Mouse (Mus musculus): Measurements from ENCODE around the gene Ciz1. TPM values are rescaled to one million over a fixed set of nuclear protein-coding genes. Genes with fewer than 3 reads are reported as not detected.
A peak's percentile ranks its signal among the peaks of the same experiment; 100 is the strongest.

Gene Ciz1
- polyA plus RNA-seq, 1 experiment from 2014 or later: 24.8 TPM

GRCm38 (mm10) chr2:32342039-32342438 is 10.1 kb upstream of the Ciz1 start:
- H3K4me3 ChIP-seq: no peak overlapping the region
- H3K4me1 ChIP-seq: no peaks in the 10 kb centered on the region
- no peak overlapping the region for H3K4me2 ChIP-seq
- H3K9ac ChIP-seq: no peak overlapping the region
- H3K27me3 ChIP-seq (replicated peaks): peaks cover 39% of the 10 kb centered on the region
- ATAC-seq: no peak
- H3K36me3 ChIP-seq: no peaks in the 10 kb centered on the region
- H3K9me3 ChIP-seq (replicated peaks): no peaks in the 10 kb centered on the region
- WGBS (ENCODE audit: insufficient replicate concordance): 73% methylated on average over 4 of the region's 4 CpGs
- H3K27ac ChIP-seq: no peak overlapping the region

- Histone ChIP-seq H3K27me3 (replicated peaks) (peaks cover 37% of the 10 kb centered on the region), H3K4me1 (no peaks in the 10 kb centered on the region), H3K27ac (no peak overlapping the region), H3K9me3 (replicated peaks) (no peaks in the 10 kb centered on the region), H3K4me3 (no peak overlapping the region), H3K36me3 (no peaks in the 10 kb centered on the region), H3K4me2 (no peak overlapping the region), H3K9ac (no peak overlapping the region)
- WGBS (ENCODE audit: insufficient replicate concordance): 60% methylated on average over 6 of the region's 6 CpGs
- ATAC-seq: no peak
Observed at GRCm38 (mm10) chr2:32342539-32343350, 9.4 kb upstream of the Ciz1 start.

- Histone ChIP-seq H3K9me3 (replicated peaks) (no peaks in the 10 kb centered on the region), H3K4me2 (no peak overlapping the region), H3K4me1 (no peaks in the 10 kb centered on the region), H3K27me3 (replicated peaks) (peaks cover 38% of the 10 kb centered on the region), H3K9ac (no peak overlapping the region), H3K36me3 (no peaks in the 10 kb centered on the region), H3K4me3 (no peak overlapping the region), H3K27ac (no peak overlapping the region)
- ATAC-seq: no peak
- 78% methylated on average over 2 of the region's 2 CpGs for WGBS (ENCODE audit: insufficient replicate concordance)
Observed at GRCm38 (mm10) chr2:32343351-32343671, 8.8 kb upstream of the Ciz1 start.

- H3K27me3 ChIP-seq (replicated peaks): peaks cover 45% of the 10 kb centered on the region
- H3K9me3 ChIP-seq (replicated peaks): no peaks in the 10 kb centered on the region
- H3K36me3 ChIP-seq: no peaks in the 10 kb centered on the region
- 56% methylated on average over 10 of the region's 10 CpGs for WGBS (ENCODE audit: insufficient replicate concordance)
- H3K27ac ChIP-seq: no peak overlapping the region
- no peak overlapping the region for H3K4me2 ChIP-seq
- no peak overlapping the region for H3K9ac ChIP-seq
- no peak overlapping the region for H3K4me3 ChIP-seq
- no peaks in the 10 kb centered on the region for H3K4me1 ChIP-seq
- no peak for ATAC-seq
Observed at GRCm38 (mm10) chr2:32344056-32344455, 8.1 kb upstream of the Ciz1 start.

GRCm38 (mm10) chr2:32344598-32345321 is 7.4 kb upstream of the Ciz1 start:
- 61% methylated on average over 14 of the region's 14 CpGs for WGBS (ENCODE audit: insufficient replicate concordance)
- no peak for ATAC-seq
- H3K27ac ChIP-seq: no peak overlapping the region

GRCm38 (mm10) chr2:32347019-32347418 is 5.1 kb upstream of the Ciz1 start:
- H3K27ac ChIP-seq: no peak overlapping the region
- no peak for ATAC-seq
- H3K36me3 ChIP-seq: no peaks in the 10 kb centered on the region
- H3K4me3 ChIP-seq: no peak overlapping the region
- H3K4me2 ChIP-seq: no peak overlapping the region
- no peak overlapping the region for H3K9ac ChIP-seq
- 58% methylated on average over 6 of the region's 6 CpGs for WGBS (ENCODE audit: insufficient replicate concordance)
- peaks cover 1% of the 10 kb centered on the region; the same call in 1 of the 2 replicates for H3K4me1 ChIP-seq
- peaks cover 61% of the 10 kb centered on the region for H3K27me3 ChIP-seq (replicated peaks)
- H3K9me3 ChIP-seq (replicated peaks): no peaks in the 10 kb centered on the region

More at GRCm38 (mm10) chr2:32344598-32345321, 7.4 kb upstream of the Ciz1 start:
- no peak overlapping the region for H3K9ac ChIP-seq
- H3K36me3 ChIP-seq: no peaks in the 10 kb centered on the region
- no peak overlapping the region for H3K4me3 ChIP-seq
- H3K27me3 ChIP-seq (replicated peaks): peaks cover 51% of the 10 kb centered on the region
- H3K9me3 ChIP-seq (replicated peaks): no peaks in the 10 kb centered on the region
- H3K4me2 ChIP-seq: no peak overlapping the region
- no peaks in the 10 kb centered on the region for H3K4me1 ChIP-seq

- Histone ChIP-seq H3K4me2 (no peak overlapping the region), H3K9ac (no peak overlapping the region), H3K27me3 (replicated peaks) (peaks cover 73% of the 10 kb centered on the region), H3K27ac (no peak overlapping the region), H3K4me1 (peaks cover 14% of the 10 kb centered on the region), H3K4me3 (no peak overlapping the region), H3K36me3 (no peaks in the 10 kb centered on the region), H3K9me3 (replicated peaks) (no peaks in the 10 kb centered on the region)
- ATAC-seq: no peak
- WGBS (ENCODE audit: insufficient replicate concordance): 73% methylated on average over 11 of the region's 11 CpGs
Observed at GRCm38 (mm10) chr2:32348311-32348710, 3.8 kb upstream of the Ciz1 start.

GRCm38 (mm10) chr2:32349625-32350255 is 2.4 kb upstream of the Ciz1 start:
- H3K27me3 ChIP-seq (replicated peaks): peaks cover 66% of the 10 kb centered on the region

GRCm38 (mm10) chr2:32350471-32351051 is 1.6 kb upstream of the Ciz1 start:
- ATAC-seq: no peak
- H3K36me3 ChIP-seq: no peaks in the 10 kb centered on the region
- H3K27ac ChIP-seq: no peak overlapping the region
- no peak overlapping the region for H3K4me3 ChIP-seq
- H3K4me2 ChIP-seq: no peak overlapping the region
- H3K27me3 ChIP-seq (replicated peaks): peaks cover 61% of the 10 kb centered on the region
- WGBS (ENCODE audit: insufficient replicate concordance): 32% methylated on average over 13 of the region's 13 CpGs
- no peaks in the 10 kb centered on the region for H3K9me3 ChIP-seq (replicated peaks)
- no peak overlapping the region for H3K9ac ChIP-seq
- H3K4me1 ChIP-seq: peaks cover 26% of the 10 kb centered on the region

More at GRCm38 (mm10) chr2:32349625-32350255, 2.4 kb upstream of the Ciz1 start:
- 48% methylated on average over 8 of the region's 8 CpGs for WGBS (ENCODE audit: insufficient replicate concordance)
- no peak for ATAC-seq
- H3K9me3 ChIP-seq (replicated peaks): no peaks in the 10 kb centered on the region
- H3K4me2 ChIP-seq: no peak overlapping the region
- peaks cover 26% of the 10 kb centered on the region for H3K4me1 ChIP-seq
- H3K27ac ChIP-seq: no peak overlapping the region
- H3K4me3 ChIP-seq: no peak overlapping the region
- H3K9ac ChIP-seq: no peak overlapping the region
- no peaks in the 10 kb centered on the region for H3K36me3 ChIP-seq

GRCm38 (mm10) chr2:32351471-32351961 is 611 bp upstream of the Ciz1 start:
- H3K4me2 ChIP-seq: no peak overlapping the region
- ATAC-seq: no peak; the same call in 1 of the 2 replicates
- peaks cover 26% of the 10 kb centered on the region for H3K4me1 ChIP-seq
- peaks cover 61% of the 10 kb centered on the region for H3K27me3 ChIP-seq (replicated peaks)
- no peaks in the 10 kb centered on the region for H3K36me3 ChIP-seq
- no peak overlapping the region for H3K27ac ChIP-seq
- H3K9me3 ChIP-seq (replicated peaks): no peaks in the 10 kb centered on the region
- H3K4me3 ChIP-seq: 0 out of 2 replicates have a peak overlapping the region, but pooled peaks have one; percentile 56
- no peak overlapping the region for H3K9ac ChIP-seq
- WGBS (ENCODE audit: insufficient replicate concordance): 32% methylated on average over 9 of the region's 9 CpGs

GRCm38 (mm10) chr2:32353007-32353542 is 948 bp downstream of the Ciz1 start, which contains the start of gene Dnm1:
Gene Dnm1, minus strand, starts transcription at chr2:32353338.
- Histone ChIP-seq H3K36me3 (no peaks in the 10 kb centered on the region), H3K27me3 (replicated peaks) (peaks cover 51% of the 10 kb centered on the region), H3K27ac (0 out of 2 replicates have a peak within 1 kb of the TSS, but pooled peaks have one; percentile 27), H3K4me2 (peak within 1 kb of the TSS; percentile 87), H3K9ac (peak within 1 kb of the TSS; percentile 62), H3K4me3 (peak within 1 kb of the TSS; percentile 56), H3K4me1 (peaks cover 26% of the 10 kb centered on the region), H3K9me3 (replicated peaks) (no peaks in the 10 kb centered on the region)
- under 1% methylated on average over 62 of the region's 63 CpGs for WGBS (ENCODE audit: insufficient replicate concordance)
- ATAC-seq: peak; percentile 71

Measured in liver, embryonic 12.5 days (tissue).